ENCODE assay signal across 26 mouse cellular contexts in genomic region chr11:33485746-33486145, GRCm38 (mm10). TPM values are rescaled to one million over a fixed set of nuclear protein-coding genes. Genes with fewer than 3 reads are reported as not detected.
"Had no signal": no experiment of that assay in that cellular context is flagged by ENCODE, and none has a peak within 500 bp of the region (broad histone marks: within the 10 kb centered on the region; RNA-seq: fewer than 3 reads in every experiment).

No protein-coding gene starts in this region.

- H3K4me3 ChIP-seq: limb, embryonic 10.5 days; limb, embryonic 13.5 days; liver, embryonic 12.5 days; liver, embryonic 15.5 days; lung, embryonic 15.5 days; megakaryocyte, embryonic 14.5 days; midbrain, embryonic 10.5 days; midbrain, embryonic 13.5 days; myocyte; neural tube, embryonic 13.5 days had no signal

- H3K4me2 ChIP-seq: limb, embryonic 13.5 days; liver, embryonic 12.5 days; liver, embryonic 15.5 days; lung, embryonic 15.5 days; midbrain, embryonic 13.5 days; neural tube, embryonic 13.5 days had no signal

- H3K27me3 ChIP-seq: limb, embryonic 13.5 days; liver, embryonic 12.5 days; liver, embryonic 15.5 days; lung, embryonic 15.5 days; megakaryocyte, embryonic 14.5 days; midbrain, embryonic 13.5 days; neural tube, embryonic 13.5 days had no signal

- H3K9me3 ChIP-seq: limb, embryonic 10.5 days; limb, embryonic 13.5 days; liver, embryonic 12.5 days; liver, embryonic 15.5 days; lung, embryonic 15.5 days; megakaryocyte, embryonic 14.5 days; midbrain, embryonic 10.5 days; midbrain, embryonic 13.5 days; neural tube, embryonic 13.5 days had no signal

- H3K27ac ChIP-seq: limb, embryonic 10.5 days; limb, embryonic 13.5 days; liver, embryonic 12.5 days; liver, embryonic 15.5 days; lung, embryonic 15.5 days; midbrain, embryonic 10.5 days; midbrain, embryonic 13.5 days; neural tube, embryonic 13.5 days; stomach, postnatal 0 days had no signal

- H3K36me3 ChIP-seq: liver, embryonic 15.5 days; lung, embryonic 15.5 days had no signal

- H3K4me1 ChIP-seq: limb, embryonic 10.5 days; limb, embryonic 13.5 days; liver, embryonic 12.5 days; liver, embryonic 15.5 days; lung, embryonic 15.5 days; megakaryocyte, embryonic 14.5 days; midbrain, embryonic 10.5 days; midbrain, embryonic 13.5 days; neural tube, embryonic 13.5 days had no signal

- ATAC-seq: hindbrain, embryonic 16.5 days; inflammation-experienced regulatory T-cells, adult 6 months; intestine, embryonic 16.5 days; liver, embryonic 12.5 days; midbrain, embryonic 13.5 days; midbrain, embryonic 16.5 days had no signal

- H3K9ac ChIP-seq: limb, embryonic 13.5 days; liver, embryonic 12.5 days; liver, embryonic 15.5 days; lung, embryonic 15.5 days; midbrain, embryonic 13.5 days; neural tube, embryonic 13.5 days had no signal

- DNase-seq: layer of hippocampus, adult 9-11 months; liver; lung, adult 18-20 months; lung, postnatal 10 days; lung, postnatal 36 days; retina, postnatal 1 day; thymus, adult 2 months; thymus, postnatal 14 days; thymus, postnatal 4 days had no signal

RNA-seq across cellular contexts. Expression of gene Ranbp17, which starts 27.8 kb away (rescaled TPM):
- total RNA-seq: monocyte, adult 5-6 weeks; neutrophil, adult 5-6 weeks had no signal
- polyA plus RNA-seq: myocyte had no signal
